Mouse (Mus musculus): ENCODE measurements at regions not wholly inside any gene's neighbourhood (a gene's known extent, or its start where the extent isn't known, plus 50 kb on each side); places are given as distances from the start of the nearest gene placed in this dataset.

DNA sequence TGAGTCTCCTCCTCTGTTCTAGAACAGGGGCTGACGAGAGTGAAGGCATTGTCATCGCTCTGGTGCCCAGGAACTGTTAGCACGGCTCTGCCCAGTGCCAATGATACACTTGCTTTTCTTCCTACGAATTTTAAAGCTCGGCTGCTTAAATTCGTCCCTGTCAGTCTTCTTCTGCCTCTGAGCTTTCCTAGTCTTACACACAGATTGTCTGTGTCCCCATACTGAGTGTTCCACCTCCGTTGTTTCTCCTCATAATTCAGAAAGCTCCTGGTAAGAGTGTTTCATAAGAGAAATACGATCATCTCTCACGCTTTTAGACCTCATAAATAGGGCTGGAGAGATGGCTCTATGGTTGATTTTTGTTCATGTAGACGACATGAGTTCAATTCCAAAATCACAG lies 282.9 kb upstream of the Rnf219 start:
- TF ChIP-seq CTCF (conservative IDR thresholded peaks at IDR 0.05; ENCODE audit: insufficient read depth, insufficient read length, low read depth, low read length) (no peak), POLR2A (IDR thresholded peaks at IDR 0.05; ENCODE audit: low read depth, low read length) (no peak)
